ENCODE assay signal across 7 mouse cellular contexts in genomic region chr2:20494666-20495065, GRCm38 (mm10).
DNase-seq lines count a peak whose midpoint lies in the region; TF ChIP-seq lines count a peak whose summit lies in the region.

No protein-coding gene starts in this region.

- no peak overlapping the region for H3K4me2 ChIP-seq in CH12.LX (ENCODE audit: insufficient read depth, low read depth, poor library complexity, severe bottlenecking)

- H3K4me3 ChIP-seq in CH12.LX (replicated peaks in 1 of 3; ENCODE audit: low read depth in 2 of 3, low read length in 2 of 3, poor library complexity in 1 of 3): no peak overlapping the region
- no peak overlapping the region for H3K4me3 ChIP-seq in MEL (ENCODE audit: control insufficient read depth in 1 of 2, insufficient read depth in 1 of 2, low read depth in 2 of 2, low read length in 2 of 2)

- no peak overlapping the region for H3K27ac ChIP-seq in CH12.LX (ENCODE audit: insufficient read depth, low read depth)
- H3K27ac ChIP-seq in MEL (ENCODE audit: control insufficient read depth, low read depth, low read length): no peak overlapping the region

- in situ Hi-C loops in CH12.LX (cut with MboI; ENCODE audit: low pct_ligation_motif_present, low pct_unique_long_range_greater_than_20kb, low sequenced_read_pairs): loop anchor here (25.0 kb wide), 1 partner anchor 207 kb away; no protein-coding TSS in a partner anchor

- H3K27me3 ChIP-seq in CH12.LX (replicated peaks) (no peaks in the 10 kb centered on the region), MEL (ENCODE audit: control insufficient read depth in 1 of 2, insufficient read depth in 2 of 2, low read length in 2 of 2) (no peaks in the 10 kb centered on the region)

- no peak for TF ChIP-seq EP300 in CH12.LX (IDR thresholded peaks at IDR 0.05; ENCODE audit: low read length)
- TF ChIP-seq EP300 in MEL (IDR thresholded peaks at IDR 0.05; ENCODE audit: low read depth in 1 of 2, low read length in 2 of 2): no peak

- peak; percentile 82 for DNase-seq in CH12.LX (ENCODE audit: extremely low read depth)
- DNase-seq in MEL (ENCODE audit: low read depth, low spot score): peak; percentile 45
- DNase-seq in cerebellum, adult 9-10 months: peak; percentile 39
- DNase-seq in gastrocnemius, postnatal 10 days: peak; percentile 48
- peak; percentile 74 to 83 for DNase-seq in kidney, postnatal 4 days
- peak; percentile 70 for DNase-seq in lung, postnatal 25 days (ENCODE audit: low spot score)
- peak; percentile 50 for DNase-seq in right cerebral cortex, postnatal 4 days

- H3K9ac ChIP-seq in CH12.LX (ENCODE audit: insufficient read depth, low read depth): no peak overlapping the region
- no peak overlapping the region for H3K9ac ChIP-seq in MEL (ENCODE audit: control insufficient read depth, low read depth, low read length, poor library complexity, severe bottlenecking)

- H3K79me2 ChIP-seq in CH12.LX (replicated peaks; ENCODE audit: control insufficient read depth, extremely low read depth, insufficient read depth, poor library complexity, severe bottlenecking) (no peaks in the 10 kb centered on the region), MEL (ENCODE audit: control insufficient read depth, insufficient read depth, low read length, poor library complexity) (no peaks in the 10 kb centered on the region)

- TF ChIP-seq POLR2A in CH12.LX (IDR thresholded peaks at IDR 0.05; ENCODE audit: low read depth, low read length) (no peak), MEL (IDR thresholded peaks at IDR 0.05; ENCODE audit: control insufficient read depth in 1 of 2, insufficient read depth in 1 of 2, low read depth in 1 of 2, low read length in 2 of 2, poor library complexity in 1 of 2) (no peak)

- H3K36me3 ChIP-seq in CH12.LX (replicated peaks in 1 of 2; ENCODE audit: control insufficient read depth in 1 of 2, insufficient read depth in 1 of 2, low read length in 1 of 2) (no peaks in the 10 kb centered on the region), MEL (ENCODE audit: control insufficient read depth in 1 of 2, insufficient read depth in 2 of 2, low read length in 2 of 2) (no peaks in the 10 kb centered on the region)

- peaks cover 4% of the 10 kb centered on the region for H3K9me3 ChIP-seq in CH12.LX (replicated peaks; ENCODE audit: low read length)
- no peaks in the 10 kb centered on the region for H3K9me3 ChIP-seq in MEL (replicated peaks; ENCODE audit: insufficient read depth, low read length)

- peak; percentile 83 to 85 for TF ChIP-seq CTCF in CH12.LX (conservative IDR thresholded peaks at IDR 0.05 in 1 of 2, IDR thresholded peaks at IDR 0.05 in 1 of 2; ENCODE audit: low read depth in 2 of 2, low read length in 2 of 2)
- TF ChIP-seq CTCF in MEL (IDR thresholded peaks at IDR 0.05 in 2 of 3, conservative IDR thresholded peaks at IDR 0.05 in 1 of 3; ENCODE audit: control insufficient read depth in 1 of 3, insufficient read depth in 1 of 3, low read depth in 2 of 3, low read length in 3 of 3, poor library complexity in 1 of 3, severe bottlenecking in 1 of 3): peak; percentile 54 to 65 (median 62)

- TF ChIP-seq RAD21 in CH12.LX (IDR thresholded peaks at IDR 0.05; ENCODE audit: low read depth, low read length) (peak; percentile 74), MEL (IDR thresholded peaks at IDR 0.05; ENCODE audit: low read depth, low read length) (peak; percentile 32)

- peaks cover 0 to 3% of the 10 kb centered on the region in 2 experiments; a peak in 1 of 4 replicates for H3K4me1 ChIP-seq in CH12.LX (ENCODE audit: control insufficient read depth in 1 of 2, insufficient read depth in 2 of 2)
- no peaks in the 10 kb centered on the region for H3K4me1 ChIP-seq in MEL (ENCODE audit: control insufficient read depth in 1 of 2, insufficient read depth in 2 of 2, low read length in 2 of 2)

- dilution Hi-C loops in CH12.LX (cut with MboI; ENCODE audit: extremely low pct_ligation_motif_present, extremely low pct_unique_long_range_greater_than_20kb, low sequenced_read_pairs): no loop called here

TF ChIP-seq in CH12.LX, 34 proteins besides CTCF, POLR2A, EP300 and RAD21:
- TF ChIP-seq MYC (IDR thresholded peaks at IDR 0.05; ENCODE audit: low read depth, low read length) (peak; percentile 70), E2F4 (IDR thresholded peaks at IDR 0.05; ENCODE audit: insufficient replicate concordance, low read depth, low read length) (0 out of 2 replicates have a peak, but pooled peaks have one; percentile 23), ETS1 (conservative IDR thresholded peaks at IDR 0.05; ENCODE audit: low read depth, low read length) (no peak), HCFC1 (IDR thresholded peaks at IDR 0.05; ENCODE audit: low read depth, low read length) (no peak), UBTF (IDR thresholded peaks at IDR 0.05; ENCODE audit: low read depth, low read length) (no peak), MEF2A (IDR thresholded peaks at IDR 0.05; ENCODE audit: borderline replicate concordance, low read depth, low read length) (0 out of 2 replicates have a peak, but pooled peaks have one; percentile 29), ELF1 (IDR thresholded peaks at IDR 0.05; ENCODE audit: low read depth, low read length) (no peak), CHD2 (IDR thresholded peaks at IDR 0.05; ENCODE audit: low read length) (no peak), KAT2A (IDR thresholded peaks at IDR 0.05; ENCODE audit: insufficient replicate concordance, low read length) (0 out of 2 replicates have a peak, but pooled peaks have one; percentile 43), MAX (IDR thresholded peaks at IDR 0.05; ENCODE audit: low read length) (peak; percentile 52), JUN (IDR thresholded peaks at IDR 0.05; ENCODE audit: insufficient read depth, low read depth, low read length) (no peak), NELFE (IDR thresholded peaks at IDR 0.05; ENCODE audit: low read depth, low read length) (peak; percentile 40; the same call in 1 of the 2 replicates), SMC3 (IDR thresholded peaks at IDR 0.05; ENCODE audit: low read depth, low read length) (peak; percentile 87), BHLHE40 (IDR thresholded peaks at IDR 0.05; ENCODE audit: low read depth, low read length) (0 out of 2 replicates have a peak, but pooled peaks have one; percentile 16), MXI1 (IDR thresholded peaks at IDR 0.05; ENCODE audit: low read depth, low read length) (no peak), MAFK (IDR thresholded peaks at IDR 0.05; ENCODE audit: insufficient replicate concordance, low read length) (no peak), ZC3H11A (IDR thresholded peaks at IDR 0.05; ENCODE audit: low read depth, low read length) (peak; percentile 43; the same call in 1 of the 2 replicates), ZNF384 (IDR thresholded peaks at IDR 0.05; ENCODE audit: low read depth, low read length) (peak; percentile 33; the same call in 1 of the 2 replicates), JUND (conservative IDR thresholded peaks at IDR 0.05; ENCODE audit: low read depth, low read length) (no peak), TCF12 (IDR thresholded peaks at IDR 0.05; ENCODE audit: low read depth, low read length) (no peak)

TF ChIP-seq in MEL, 35 proteins besides CTCF, POLR2A, EP300 and RAD21:
- TF ChIP-seq SMC3 (IDR thresholded peaks at IDR 0.05; ENCODE audit: low read depth, low read length) (peak; percentile 40; the same call in 1 of the 2 replicates), GABPA (IDR thresholded peaks at IDR 0.05; ENCODE audit: low read depth, low read length) (no peak), ZKSCAN1 (IDR thresholded peaks at IDR 0.05; ENCODE audit: low read depth, low read length) (no peak)

Comparison
In these comparisons a context has a peak if more than half of its experiments do, and no peak if none do; other contexts are left out.
1. Of the 35 proteins assayed by ChIP-seq in both MEL and CH12.LX: peak only in MEL: none; only in CH12.LX: BHLHE40, E2F4, KAT2A, MAX, MEF2A, MYC and 3 more; in both: CTCF, RAD21 and SMC3; in neither: 23.